Mouse (Mus musculus) liver, adult 2 months (tissue): Measurements from ENCODE around the gene Il1r2.

ENCODE experiments used
- CTCF ChIP-seq: fragments of 200-500 bp; IDR thresholded peaks from 2 replicates; pipeline ENCODE4 v1.5.1; 2011; ENCODE audit warnings: low read depth, low read length, control low read depth
- POLR2A ChIP-seq: fragments of 200-500 bp; IDR thresholded peaks from 2 replicates; pipeline ENCODE4 v1.6.1; 2011; ENCODE audit warnings: low read length, control low read depth; ENCODE audit not compliant: insufficient read depth; ENCODE audit errors: extremely low read depth

GRCm38 (mm10) chr1:40107971-40108749, 34.3 kb downstream of the Il1r2 start:
- TF ChIP-seq POLR2A: no peak
- TF ChIP-seq CTCF: no peak
